Mouse (Mus musculus): ENCODE data around the gene Babam2. TPM values are rescaled to one million over a fixed set of nuclear protein-coding genes. Genes with fewer than 3 reads are reported as not detected.

Gene Babam2
- polyA plus RNA-seq, 1 experiment from 2014 or later = 46.2 TPM

DNA sequence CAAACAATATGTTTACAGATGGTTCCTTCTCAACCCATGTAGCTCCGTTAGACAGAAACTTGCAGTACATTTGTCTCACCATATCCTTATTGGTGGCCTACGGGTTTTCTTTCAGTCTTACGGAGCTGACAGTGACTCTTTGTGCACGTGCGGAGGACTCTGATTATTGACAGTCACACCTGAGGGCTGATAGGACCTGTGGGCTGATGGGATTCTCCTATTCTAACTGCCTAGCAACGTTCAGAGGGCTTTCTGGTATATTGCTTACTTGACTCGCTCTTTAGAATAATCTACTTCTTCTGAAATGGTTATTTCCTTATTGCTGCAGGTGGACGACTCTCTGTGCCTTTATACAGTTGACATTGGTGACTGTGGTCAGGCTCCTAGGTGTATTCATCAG is 243.4 kb downstream of the Babam2 start:
- Histone ChIP-seq H3K4me2 (no peak overlapping the region), H3K27ac (ENCODE audit: low read depth, low read length) (no peak overlapping the region), H3K9me3 (ENCODE audit: control insufficient read depth, low read length) (no peaks in the 10 kb centered on the region), H3K4me3 (ENCODE audit: low read depth, low read length) (no peak overlapping the region), H3K27me3 (replicated peaks; ENCODE audit: control insufficient read depth, insufficient read depth, low read length) (no peaks in the 10 kb centered on the region), H3K36me3 (ENCODE audit: control insufficient read depth, insufficient read depth, low read length) (no peaks in the 10 kb centered on the region), H3K9ac (ENCODE audit: low read depth, low read length) (no peak overlapping the region), H3K4me1 (replicated peaks; ENCODE audit: control insufficient read depth, insufficient read depth, low read length) (no peaks in the 10 kb centered on the region)
- no peak for ATAC-seq (replicated peaks; ENCODE audit: low FRiP score)
- WGBS = 86% methylated on average over 8 of the region's 8 CpGs
- DNase-seq (ENCODE audit: low spot score) = no peak

- Histone ChIP-seq H3K4me1 (replicated peaks; ENCODE audit: control insufficient read depth, insufficient read depth, low read length) (no peaks in the 10 kb centered on the region), H3K9me3 (ENCODE audit: control insufficient read depth, low read length) (no peaks in the 10 kb centered on the region), H3K36me3 (ENCODE audit: control insufficient read depth, insufficient read depth, low read length) (no peaks in the 10 kb centered on the region), H3K4me3 (ENCODE audit: low read depth, low read length) (no peak overlapping the region), H3K27me3 (replicated peaks; ENCODE audit: control insufficient read depth, insufficient read depth, low read length) (no peaks in the 10 kb centered on the region), H3K27ac (ENCODE audit: low read depth, low read length) (no peak overlapping the region), H3K9ac (ENCODE audit: low read depth, low read length) (no peak overlapping the region), H3K4me2 (no peak overlapping the region)
- WGBS = 70% methylated on average over 4 of the region's 4 CpGs
- DNase-seq (ENCODE audit: low spot score) (no peak), ATAC-seq (replicated peaks; ENCODE audit: low FRiP score) (no peak)
Observed at GRCm38 (mm10) chr5:31947185-31947584, 249.7 kb downstream of the Babam2 start.

GRCm38 (mm10) chr5:31949389-31949788 is 251.9 kb downstream of the Babam2 start:
- no peaks in the 10 kb centered on the region for H3K4me1 ChIP-seq (replicated peaks; ENCODE audit: control insufficient read depth, insufficient read depth, low read length)
- H3K9ac ChIP-seq (ENCODE audit: low read depth, low read length) = no peak overlapping the region
- no peaks in the 10 kb centered on the region for H3K27me3 ChIP-seq (replicated peaks; ENCODE audit: control insufficient read depth, insufficient read depth, low read length)
- H3K36me3 ChIP-seq (ENCODE audit: control insufficient read depth, insufficient read depth, low read length) = no peaks in the 10 kb centered on the region
- H3K9me3 ChIP-seq (ENCODE audit: control insufficient read depth, low read length) = no peaks in the 10 kb centered on the region
- ATAC-seq (replicated peaks; ENCODE audit: low FRiP score) (no peak), DNase-seq (ENCODE audit: low spot score) (no peak)
- no peak overlapping the region for H3K4me2 ChIP-seq
- H3K4me3 ChIP-seq (ENCODE audit: low read depth, low read length) = no peak overlapping the region
- 85% methylated on average over 8 of the region's 8 CpGs for WGBS
- no peak overlapping the region for H3K27ac ChIP-seq (ENCODE audit: low read depth, low read length)

DNA sequence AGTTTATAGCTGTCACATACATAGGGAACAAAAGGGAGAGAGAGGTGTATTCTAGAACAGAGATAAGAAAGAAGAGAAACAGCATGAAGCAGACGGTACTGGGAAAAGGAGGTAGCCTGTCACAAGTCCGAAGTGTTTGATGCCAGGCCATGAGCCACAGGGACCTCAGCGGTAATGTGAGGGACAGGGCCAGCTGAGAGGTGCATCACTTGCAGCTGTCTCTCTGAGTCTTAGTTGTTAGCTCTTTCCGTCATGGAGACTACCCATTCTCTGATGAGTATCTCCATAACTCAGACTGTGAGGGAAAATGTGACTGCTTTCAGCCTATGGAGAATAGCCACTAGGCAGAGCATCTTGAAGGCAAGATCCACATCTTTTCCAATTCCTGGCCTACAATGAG is 253.0 kb downstream of the Babam2 start:
- 83% methylated on average over 4 of the region's 4 CpGs for WGBS
- no peak overlapping the region for H3K9ac ChIP-seq (ENCODE audit: low read depth, low read length)
- no peaks in the 10 kb centered on the region for H3K4me1 ChIP-seq (replicated peaks; ENCODE audit: control insufficient read depth, insufficient read depth, low read length)
- H3K4me3 ChIP-seq (ENCODE audit: low read depth, low read length) = no peak overlapping the region
- no peak for DNase-seq (ENCODE audit: low spot score)
- H3K27me3 ChIP-seq (replicated peaks; ENCODE audit: control insufficient read depth, insufficient read depth, low read length) = no peaks in the 10 kb centered on the region
- no peaks in the 10 kb centered on the region for H3K9me3 ChIP-seq (ENCODE audit: control insufficient read depth, low read length)
- H3K4me2 ChIP-seq = no peak overlapping the region
- ATAC-seq (replicated peaks; ENCODE audit: low FRiP score) = no peak
- H3K36me3 ChIP-seq (ENCODE audit: control insufficient read depth, insufficient read depth, low read length) = no peaks in the 10 kb centered on the region
- no peak overlapping the region for H3K27ac ChIP-seq (ENCODE audit: low read depth, low read length)

DNA sequence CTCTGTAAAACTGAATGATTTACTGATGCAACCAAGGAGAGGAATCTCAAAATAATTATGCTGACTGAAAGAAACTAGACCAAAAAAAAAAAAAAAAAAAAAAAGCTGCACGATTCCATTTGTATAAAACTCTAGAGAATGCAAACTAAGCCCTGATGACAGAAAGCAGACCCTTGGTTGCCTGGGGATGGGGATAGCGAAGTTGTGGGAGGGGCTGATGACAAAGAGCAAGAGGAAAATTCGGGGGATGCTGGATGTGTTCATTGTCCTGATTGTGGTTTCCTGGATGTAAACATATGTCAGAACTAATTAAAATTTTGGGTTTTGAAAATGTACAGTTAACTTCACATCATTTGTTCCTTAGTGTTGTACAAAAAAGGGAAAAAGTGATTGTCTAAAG is 257.7 kb downstream of the Babam2 start:
- Histone ChIP-seq H3K9ac (ENCODE audit: low read depth, low read length) (no peak overlapping the region), H3K4me3 (ENCODE audit: low read depth, low read length) (no peak overlapping the region), H3K4me1 (replicated peaks; ENCODE audit: control insufficient read depth, insufficient read depth, low read length) (no peaks in the 10 kb centered on the region), H3K27ac (ENCODE audit: low read depth, low read length) (no peak overlapping the region), H3K27me3 (replicated peaks; ENCODE audit: control insufficient read depth, insufficient read depth, low read length) (no peaks in the 10 kb centered on the region), H3K4me2 (no peak overlapping the region), H3K36me3 (ENCODE audit: control insufficient read depth, insufficient read depth, low read length) (no peaks in the 10 kb centered on the region), H3K9me3 (ENCODE audit: control insufficient read depth, low read length) (no peaks in the 10 kb centered on the region)
- DNase-seq (ENCODE audit: low spot score) (no peak), ATAC-seq (replicated peaks; ENCODE audit: low FRiP score) (no peak)
- WGBS = 59% methylated on average over 3 of the region's 3 CpGs

DNA sequence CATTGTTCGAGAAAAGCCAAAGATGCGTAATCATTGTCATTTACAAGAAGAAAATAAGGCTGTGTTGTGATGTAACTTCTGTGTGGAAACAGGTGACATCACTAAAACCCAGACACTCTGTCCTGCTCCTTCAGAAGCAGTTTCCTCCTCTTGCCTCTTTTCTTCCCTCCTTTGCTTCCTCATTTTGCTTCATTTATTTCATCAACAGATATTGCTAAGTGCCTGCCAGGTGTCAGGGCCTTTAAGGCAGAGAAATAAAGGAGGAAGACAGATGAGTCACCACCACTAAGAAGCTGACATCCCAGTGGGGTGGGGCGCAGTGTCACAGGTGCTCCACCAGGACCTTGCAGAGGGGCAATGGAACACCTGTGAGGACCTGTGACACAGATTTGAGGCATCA is 258.9 kb downstream of the Babam2 start:
- ATAC-seq (replicated peaks; ENCODE audit: low FRiP score) (no peak), DNase-seq (ENCODE audit: low spot score) (no peak)
- H3K27me3 ChIP-seq (replicated peaks; ENCODE audit: control insufficient read depth, insufficient read depth, low read length) = no peaks in the 10 kb centered on the region
- no peak overlapping the region for H3K4me3 ChIP-seq (ENCODE audit: low read depth, low read length)
- no peak overlapping the region for H3K27ac ChIP-seq (ENCODE audit: low read depth, low read length)
- H3K4me1 ChIP-seq (replicated peaks; ENCODE audit: control insufficient read depth, insufficient read depth, low read length) = no peaks in the 10 kb centered on the region
- H3K9me3 ChIP-seq (ENCODE audit: control insufficient read depth, low read length) = no peaks in the 10 kb centered on the region
- H3K36me3 ChIP-seq (ENCODE audit: control insufficient read depth, insufficient read depth, low read length) = no peaks in the 10 kb centered on the region
- WGBS = 89% methylated on average over 3 of the region's 3 CpGs
- no peak overlapping the region for H3K4me2 ChIP-seq
- no peak overlapping the region for H3K9ac ChIP-seq (ENCODE audit: low read depth, low read length)

GRCm38 (mm10) chr5:31959886-31960285 is 262.4 kb downstream of the Babam2 start:
- H3K4me1 ChIP-seq (replicated peaks; ENCODE audit: control insufficient read depth, insufficient read depth, low read length) = no peaks in the 10 kb centered on the region
- H3K9ac ChIP-seq (ENCODE audit: low read depth, low read length) = no peak overlapping the region
- 89% methylated on average over 8 of the region's 8 CpGs for WGBS
- H3K27me3 ChIP-seq (replicated peaks; ENCODE audit: control insufficient read depth, insufficient read depth, low read length) = no peaks in the 10 kb centered on the region
- no peak overlapping the region for H3K4me2 ChIP-seq
- DNase-seq (ENCODE audit: low spot score) = no peak
- no peak for ATAC-seq (replicated peaks; ENCODE audit: low FRiP score)
- H3K36me3 ChIP-seq (ENCODE audit: control insufficient read depth, insufficient read depth, low read length) = no peaks in the 10 kb centered on the region
- H3K4me3 ChIP-seq (ENCODE audit: low read depth, low read length) = no peak overlapping the region
- no peaks in the 10 kb centered on the region for H3K9me3 ChIP-seq (ENCODE audit: control insufficient read depth, low read length)
- H3K27ac ChIP-seq (ENCODE audit: low read depth, low read length) = no peak overlapping the region

DNA sequence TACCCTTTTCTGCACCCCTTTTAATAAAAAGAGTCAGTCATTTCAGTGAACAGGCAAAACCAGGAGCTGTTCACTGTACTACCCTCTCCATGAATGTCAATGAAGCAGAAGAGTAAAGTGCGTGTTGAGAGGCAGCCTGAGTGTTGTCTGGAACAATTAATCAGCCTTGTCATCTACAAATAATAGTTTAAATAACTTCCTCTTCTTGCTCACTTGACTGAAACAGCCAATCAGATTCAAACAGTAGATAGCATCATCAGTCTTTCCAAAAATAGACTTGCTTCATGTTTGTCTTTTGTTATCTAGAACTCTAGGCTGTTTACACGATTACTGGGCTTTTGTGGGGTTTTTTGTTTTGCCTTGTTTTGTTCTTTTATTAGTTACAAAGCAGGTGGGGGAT is 263.9 kb downstream of the Babam2 start:
- Histone ChIP-seq H3K9ac (ENCODE audit: low read depth, low read length) (no peak overlapping the region), H3K4me3 (ENCODE audit: low read depth, low read length) (no peak overlapping the region), H3K36me3 (ENCODE audit: control insufficient read depth, insufficient read depth, low read length) (no peaks in the 10 kb centered on the region), H3K27ac (ENCODE audit: low read depth, low read length) (no peak overlapping the region), H3K27me3 (replicated peaks; ENCODE audit: control insufficient read depth, insufficient read depth, low read length) (no peaks in the 10 kb centered on the region), H3K4me1 (replicated peaks; ENCODE audit: control insufficient read depth, insufficient read depth, low read length) (no peaks in the 10 kb centered on the region), H3K4me2 (no peak overlapping the region), H3K9me3 (ENCODE audit: control insufficient read depth, low read length) (no peaks in the 10 kb centered on the region)
- ATAC-seq (replicated peaks; ENCODE audit: low FRiP score) (no peak), DNase-seq (ENCODE audit: low spot score) (no peak)
- 46% methylated on average over 2 of the region's 2 CpGs for WGBS

DNA sequence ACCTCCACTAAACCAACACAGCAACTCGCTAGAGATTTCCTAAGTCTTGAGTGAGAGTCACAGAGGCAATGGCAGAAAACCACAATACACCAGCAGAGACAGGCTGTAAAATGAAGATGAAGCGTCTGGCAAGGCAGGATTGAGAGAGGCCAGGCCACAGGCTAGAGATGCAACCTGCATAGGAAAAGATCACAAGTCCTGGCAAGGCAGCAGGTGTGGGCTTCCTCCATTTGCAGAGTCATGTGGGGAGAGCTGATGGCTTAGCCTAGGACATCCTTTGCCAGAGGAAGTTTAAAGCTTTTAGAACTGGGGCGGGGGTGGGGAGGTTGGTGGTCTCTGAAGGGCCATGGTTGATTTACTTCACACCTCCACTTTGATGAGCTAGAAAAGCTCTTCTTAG is 264.9 kb downstream of the Babam2 start:
- H3K4me3 ChIP-seq (ENCODE audit: low read depth, low read length) = no peak overlapping the region
- no peak for ATAC-seq (replicated peaks; ENCODE audit: low FRiP score)
- H3K36me3 ChIP-seq (ENCODE audit: control insufficient read depth, insufficient read depth, low read length) = no peaks in the 10 kb centered on the region
- no peaks in the 10 kb centered on the region for H3K4me1 ChIP-seq (replicated peaks; ENCODE audit: control insufficient read depth, insufficient read depth, low read length)
- H3K27ac ChIP-seq (ENCODE audit: low read depth, low read length) = no peak overlapping the region
- WGBS = 73% methylated on average over 3 of the region's 3 CpGs
- no peak overlapping the region for H3K4me2 ChIP-seq
- H3K9me3 ChIP-seq (ENCODE audit: control insufficient read depth, low read length) = no peaks in the 10 kb centered on the region
- no peaks in the 10 kb centered on the region for H3K27me3 ChIP-seq (replicated peaks; ENCODE audit: control insufficient read depth, insufficient read depth, low read length)
- DNase-seq (ENCODE audit: low spot score) = no peak
- no peak overlapping the region for H3K9ac ChIP-seq (ENCODE audit: low read depth, low read length)

Data from liver, embryonic 11.5 days (tissue).